Mouse (Mus musculus): ENCODE results near the gene Lypd1. TPM values are rescaled to one million over a fixed set of nuclear protein-coding genes. Genes with fewer than 3 reads are reported as not detected.

Gene Lypd1
- total RNA-seq, 1 experiment from 2014 or later, result 2.2 TPM

Other genes with a start within 250 kb of the Lypd1 start
- gene Gpr39, start 236.1 kb downstream of the Lypd1 start, total RNA-seq (2021), result 0.12 TPM in 1 of 2 replicates, not detected in the other